Mouse (Mus musculus) neural tube, postnatal 0 days (tissue): ENCODE measurements around the gene Akt1. TPM values are rescaled to one million over a fixed set of nuclear protein-coding genes. Genes with fewer than 3 reads are reported as not detected.

Experiments
- microRNA-seq: library from miRNA; unstranded; fragments of <30 nt; microRNA quantifications from one replicate; pipeline ENCODE4, GENCODE M21; 2016
- polyA plus RNA-seq: library from polyadenylated mRNA; unstranded; fragments of >200 nt; fragmentation: Nextera tagmentation; extraction: Ambion mirVana; gene quantifications from 2 replicates; pipeline ENCODE4 v1.2.1, GENCODE M21; 2015

The Akt1 gene
- polyA plus RNA-seq = 115 and 131 TPM in 2 replicates

DNA sequence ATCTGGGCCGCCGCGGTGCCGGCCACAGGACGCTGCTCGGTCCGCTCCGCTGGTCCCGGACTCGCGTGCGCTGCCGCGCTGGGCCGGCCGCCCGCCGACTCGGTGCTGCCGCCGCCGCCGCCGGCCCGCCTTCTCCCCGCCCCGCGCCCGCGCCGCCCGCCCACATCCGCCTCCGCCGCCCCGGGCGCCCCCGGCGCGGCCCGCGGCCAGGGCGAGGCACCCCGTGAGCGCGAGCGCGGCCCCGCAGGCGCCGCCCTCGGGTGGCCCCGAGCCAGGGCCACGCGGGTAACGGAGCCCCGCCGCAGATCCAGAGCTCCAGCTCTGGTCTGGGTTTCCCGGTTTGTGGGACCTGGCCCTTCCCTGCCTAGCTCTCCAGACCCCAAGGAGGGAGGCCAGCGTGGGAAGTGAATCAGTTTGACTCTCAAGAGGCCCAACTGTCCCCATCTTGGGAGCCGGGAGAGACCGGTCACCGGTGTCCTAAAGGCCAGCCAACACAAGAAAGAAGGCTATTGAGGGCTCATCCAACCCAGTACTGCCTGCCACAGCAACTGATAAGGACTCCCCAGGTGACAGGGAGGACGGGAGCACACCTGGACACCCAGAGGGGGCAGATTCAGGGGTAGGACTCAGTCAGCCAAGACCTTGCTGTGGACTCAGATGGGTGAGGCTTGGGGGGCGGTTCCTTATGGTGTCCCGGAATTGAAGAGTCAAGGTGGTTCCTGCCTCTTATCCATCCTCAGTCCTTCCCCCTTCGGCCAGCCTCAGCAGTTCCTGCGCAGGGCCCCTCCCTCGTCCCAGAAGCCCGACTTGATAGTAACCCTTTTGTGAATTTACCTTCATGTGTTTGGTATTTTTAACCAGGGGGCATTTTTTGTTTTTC is at the start of gene Akt1:
Akt1 (minus strand) TSS at position 753 of the 880 bp plus-strand sequence.

DNA sequence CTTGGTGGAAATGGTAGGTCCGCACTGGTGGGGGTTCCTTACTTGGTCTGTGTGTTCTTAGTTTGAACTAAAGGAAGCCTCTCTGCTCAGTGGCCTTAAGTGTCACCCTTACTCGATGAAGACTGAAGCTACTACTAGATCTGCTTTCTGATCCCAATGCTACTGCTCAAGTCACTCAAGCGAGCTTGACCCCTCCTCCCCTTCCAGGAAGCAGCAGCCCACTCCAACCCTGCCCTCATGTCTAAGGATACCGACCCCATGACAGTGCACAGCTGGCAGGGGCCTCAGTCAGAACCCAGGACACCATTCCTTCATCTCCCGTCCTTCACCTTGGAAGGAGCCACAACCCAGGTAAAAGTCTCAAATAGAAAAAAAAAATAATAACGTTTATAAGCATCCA is 45.5 kb upstream of the Akt1 start, which contains the start of gene Cep170b:
Cep170b (plus strand) TSS at position 240 of the 400 bp plus-strand sequence.

DNA sequence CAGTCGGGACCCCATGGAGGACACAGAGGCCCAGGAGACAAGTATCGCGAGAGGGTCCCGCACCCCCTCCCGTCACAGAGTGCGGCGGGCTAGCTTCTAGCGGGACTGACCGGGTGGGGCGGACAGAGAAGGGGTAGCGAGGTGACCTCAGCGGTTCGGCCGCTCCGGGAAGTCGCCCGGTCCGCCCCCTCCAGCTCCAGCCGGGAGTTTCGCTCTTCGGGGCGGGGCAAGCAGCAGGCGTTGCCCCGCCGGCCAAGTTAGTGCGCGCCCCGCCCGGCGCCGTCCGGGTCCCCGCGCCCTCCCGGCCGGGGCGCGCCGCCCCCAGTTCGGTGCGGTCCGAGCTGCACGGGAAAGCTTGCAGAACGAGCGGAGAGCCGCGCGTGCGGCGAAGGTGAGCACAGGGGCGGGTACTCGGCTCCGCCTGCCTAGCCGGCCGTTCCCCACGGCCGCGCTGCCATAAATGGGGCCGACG is 3.9 kb upstream of the Akt1 start, which contains the start of gene Zbtb42:
Zbtb42 (plus strand) TSS at position 274 of the 472 bp plus-strand sequence.

DNA sequence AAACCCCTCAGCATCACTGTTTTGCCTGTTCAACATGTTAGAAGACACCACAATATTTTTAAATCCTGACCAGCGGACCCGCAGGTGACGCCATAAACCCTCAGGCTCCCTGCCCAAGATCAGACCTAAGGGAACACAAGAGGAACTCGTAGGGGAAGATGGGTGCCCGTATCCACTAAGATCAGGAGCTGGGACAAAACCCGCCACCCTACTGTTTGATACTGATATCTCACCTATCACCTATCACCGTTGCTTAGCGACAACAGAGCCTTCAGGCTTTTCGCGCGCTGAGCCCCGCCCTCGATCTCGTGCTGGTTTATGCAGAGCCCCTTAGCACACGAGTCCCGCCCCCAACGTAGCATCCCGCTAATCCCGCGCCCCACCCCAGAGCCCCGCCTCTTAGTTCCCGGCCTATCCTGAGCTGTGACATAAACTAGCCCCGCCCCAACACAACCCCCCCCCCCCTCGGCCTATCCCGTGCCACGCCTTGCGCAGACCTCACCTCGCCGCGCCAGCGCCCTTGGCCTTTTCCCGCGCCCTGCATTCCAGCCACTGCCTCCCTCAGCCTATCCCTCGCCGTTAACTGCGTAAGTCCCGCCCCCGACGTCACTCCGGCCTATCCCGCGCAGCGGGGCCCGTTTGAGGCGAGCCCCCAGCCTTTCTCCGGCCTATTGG is 30.4 kb downstream of the Akt1 start, which contains the start of gene Siva1:
Siva1 (plus strand) TSS at position 500 of the 675 bp plus-strand sequence.

DNA sequence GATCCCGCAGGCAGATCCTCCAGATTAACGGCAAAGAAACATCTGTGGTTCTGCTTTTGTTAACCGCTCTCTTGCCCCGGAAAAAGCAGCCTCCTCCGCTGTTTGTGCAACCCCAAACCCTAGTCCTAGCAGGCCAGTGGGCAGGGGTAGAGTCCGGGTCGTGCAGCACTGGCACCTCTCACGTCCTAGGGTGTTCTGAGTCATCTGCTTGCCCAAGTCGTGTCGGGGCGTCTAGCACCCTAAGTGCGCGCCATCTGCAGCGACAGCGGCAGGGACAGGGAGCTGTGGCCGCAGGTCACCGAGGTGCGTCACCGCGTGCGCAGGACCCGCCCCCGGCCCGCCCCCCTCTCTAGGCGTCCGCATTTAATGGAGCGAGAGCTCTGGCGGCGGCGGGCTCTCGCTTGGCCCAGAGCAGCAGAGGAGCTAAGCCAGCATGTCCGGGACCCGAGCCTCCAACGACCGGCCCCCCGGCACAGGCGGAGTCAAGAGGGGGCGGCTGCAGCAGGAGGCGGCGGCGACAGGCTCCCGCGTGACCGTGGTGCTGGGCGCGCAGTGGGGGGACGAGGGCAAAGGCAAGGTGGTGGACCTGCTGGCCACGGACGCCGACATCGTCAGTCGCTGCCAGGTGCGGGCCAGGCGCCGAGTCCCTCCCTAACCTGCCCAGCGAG is 54.9 kb downstream of the Akt1 start, which contains the start of gene Adssl1:
Adssl1 (plus strand) TSS at position 360 of the 668 bp plus-strand sequence.

Small RNA genes lying within 50 kb of the gene (microRNA-seq; reads per million reads assigned to microRNA genes)
- 0.87 reads per million for gene Mir6939

Other genes starting within 250 kb of the Akt1 start
- 0.08 and 0.22 TPM in 2 replicates for gene A530016L24Rik, start 185.4 kb downstream of the Akt1 start, polyA plus RNA-seq
- 93.9 and 104 TPM in 2 replicates for gene Tmem179, start 158.1 kb downstream of the Akt1 start, polyA plus RNA-seq
- gene Inf2, start 86.1 kb downstream of the Akt1 start, polyA plus RNA-seq = 2.0 and 2.3 TPM in 2 replicates
- gene Adssl1, start 54.8 kb downstream of the Akt1 start, polyA plus RNA-seq = 10.4 and 11.3 TPM in 2 replicates
- gene Siva1, start 30.2 kb downstream of the Akt1 start, polyA plus RNA-seq = 49.8 and 51.8 TPM in 2 replicates
- gene Zbtb42, start 3.9 kb upstream of the Akt1 start, polyA plus RNA-seq = 1.6 and 2.0 TPM in 2 replicates
- 41.4 and 45.2 TPM in 2 replicates for gene Cep170b, start 45.6 kb upstream of the Akt1 start, polyA plus RNA-seq
- gene Pld4, start 85.8 kb upstream of the Akt1 start, polyA plus RNA-seq = 12.0 and 14.3 TPM in 2 replicates
- gene Ahnak2, start 127.8 kb upstream of the Akt1 start, polyA plus RNA-seq = 8.2 and 9.1 TPM in 2 replicates
- gene Clba1, start 134.1 kb upstream of the Akt1 start, polyA plus RNA-seq = 20.0 and 22.4 TPM in 2 replicates
- 15.8 and 17.2 TPM in 2 replicates for gene Cdca4, start 154.5 kb upstream of the Akt1 start, polyA plus RNA-seq
- gene Gpr132, start 193.3 kb upstream of the Akt1 start, polyA plus RNA-seq = 0.08 TPM in 1 of 2 replicates, not detected in the other